Mouse (Mus musculus) spleen, adult 2 months (tissue): ENCODE results near the gene Nr2c2ap. TPM values are rescaled to one million over a fixed set of nuclear protein-coding genes. Genes with fewer than 3 reads are reported as not detected.

Source experiments
- DNase-seq, 2 experiments: peaks; one replicate each; pipeline versions ENCODE4 v3.0.0 to v3.0.0-alpha.2; 2012 to 2021; ENCODE audit warnings: low spot score in 2 of 2, low read depth in 1 of 2
- H3K27ac ChIP-seq: fragments of 200-500 bp; 2 replicates; pipeline ENCODE4 v1.5.1; 2012; ENCODE audit warnings: low read length, inconsistent platforms; ENCODE audit not compliant: insufficient read depth
- H3K27me3 ChIP-seq: fragments of 200-500 bp; 2 replicates; pipeline ENCODE4 v1.6.1; 2012; ENCODE audit warnings: mild to moderate bottlenecking, moderate library complexity, low read length, inconsistent platforms; ENCODE audit not compliant: control insufficient read depth, insufficient read depth
- H3K36me3 ChIP-seq: fragments of 200-500 bp; 2 replicates; pipeline ENCODE4 v1.6.1; 2012; ENCODE audit warnings: mild to moderate bottlenecking, low read length, inconsistent platforms; ENCODE audit not compliant: control insufficient read depth, insufficient read depth
- H3K4me1 ChIP-seq: fragments of 200-500 bp; 2 replicates; pipeline ENCODE4 v1.6.1; 2011; ENCODE audit warnings: inconsistent platforms; ENCODE audit not compliant: control insufficient read depth, insufficient read depth, insufficient read length
- H3K4me3 ChIP-seq: fragments of 200-500 bp; 2 replicates; pipeline ENCODE4 v1.5.1; 2011; ENCODE audit warnings: mild to moderate bottlenecking, inconsistent platforms; ENCODE audit not compliant: insufficient read depth, insufficient read length; ENCODE audit errors: extremely low read depth
- CTCF ChIP-seq: fragments of 200-500 bp; IDR thresholded peaks from 2 replicates; pipeline ENCODE4 v1.5.1; 2011; ENCODE audit warnings: mild to moderate bottlenecking, inconsistent platforms; ENCODE audit not compliant: insufficient read depth, insufficient read length, insufficient replicate concordance; ENCODE audit errors: extremely low read depth
- POLR2A ChIP-seq: fragments of 200-500 bp; IDR thresholded peaks from 2 replicates; pipeline ENCODE4 v1.6.1; 2011; ENCODE audit warnings: low read depth, low read length, inconsistent platforms
- WGBS: fragments of 180-500 bp; shearing (Covaris S2); methylation state at CpG from one replicate; pipeline ENCODE4 v1.1.7; 2018; 5-methylcytosine and 5-hydroxymethylcytosine counted together
- polyA plus RNA-seq: library from polyadenylated mRNA; depleted of rRNA; stranded (reverse); fragments of >200 nt; gene quantifications from 2 replicates; pipeline ENCODE4 v1.2.3, GENCODE M21; 2012

The Nr2c2ap gene
- polyA plus RNA-seq, 1 experiment = 14.0 TPM

DNA sequence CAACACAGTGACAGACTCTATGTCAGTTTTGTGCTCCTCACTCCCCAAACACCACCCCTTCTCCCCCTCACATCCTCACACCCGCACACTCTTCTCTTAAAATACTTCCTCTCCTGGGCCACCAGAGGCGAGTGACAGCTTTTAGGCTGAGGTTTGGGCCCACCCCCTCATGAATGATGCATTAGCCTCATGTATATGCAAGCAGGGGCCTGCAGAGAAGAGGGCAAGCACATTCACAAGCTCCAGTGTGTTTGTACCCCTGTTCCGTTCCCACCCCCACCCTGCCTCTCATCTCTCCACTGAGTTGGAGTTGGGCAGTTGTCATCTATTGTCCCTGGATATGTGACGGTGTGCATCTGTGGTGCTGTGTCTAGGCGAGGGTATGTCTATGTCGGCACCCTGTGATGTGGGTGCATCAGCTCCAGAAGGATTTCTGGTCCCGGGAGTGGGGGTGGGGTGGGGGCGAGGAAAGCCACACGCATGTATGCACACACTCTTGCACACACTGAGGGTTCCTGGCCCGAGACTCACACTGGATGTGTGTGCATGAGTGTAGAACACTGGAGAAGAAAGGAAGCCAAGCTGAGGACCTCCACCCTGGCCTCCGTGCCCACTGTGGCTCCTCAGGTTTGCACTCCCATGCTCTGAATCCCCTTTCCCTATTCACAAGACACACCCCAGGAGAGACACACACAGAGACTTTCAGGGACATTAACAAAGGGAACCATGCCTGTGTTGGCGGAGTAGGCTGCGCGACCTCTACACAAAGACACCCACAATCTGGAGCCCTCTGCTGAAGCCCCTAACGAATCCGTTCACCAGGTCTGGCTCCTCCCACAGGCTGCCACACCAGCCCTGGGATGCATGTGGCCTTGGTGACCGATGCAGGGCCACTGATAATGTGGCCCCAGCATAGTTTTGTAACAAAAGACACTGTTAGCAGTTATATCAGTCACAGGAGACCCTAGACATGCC, 12.1 kb upstream of the Nr2c2ap start:
- H3K4me3 ChIP-seq = no peak overlapping the region
- H3K36me3 ChIP-seq = no peaks in the 10 kb centered on the region
- H3K4me1 ChIP-seq = no peaks in the 10 kb centered on the region
- DNase-seq = no peak
- H3K27ac ChIP-seq = no peak overlapping the region
- no peak for TF ChIP-seq CTCF
- TF ChIP-seq POLR2A = no peak
- H3K27me3 ChIP-seq = peaks cover 18% of the 10 kb centered on the region; the same call in 1 of the 2 replicates
- 21% methylated on average over 17 of the region's 17 CpGs for WGBS

DNA sequence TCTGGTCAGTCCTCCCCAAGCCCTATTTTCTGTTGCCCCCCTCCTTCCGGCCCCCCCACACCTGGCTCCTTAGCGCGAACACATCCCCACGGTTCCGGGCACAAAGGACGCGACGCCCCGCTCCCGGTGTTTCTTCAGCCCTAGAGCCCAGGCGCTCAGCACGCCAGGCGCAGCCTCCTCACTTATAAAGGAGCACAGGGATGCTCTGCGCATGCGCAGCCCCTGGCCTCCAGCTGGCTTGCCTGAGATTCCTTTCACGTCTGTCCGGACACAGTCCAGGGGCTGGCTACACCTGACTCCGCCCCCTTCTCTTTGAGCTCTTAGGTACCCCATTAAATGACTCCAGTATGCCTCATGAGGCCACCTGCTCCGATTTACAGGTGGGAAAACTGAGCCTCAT, 10.5 kb upstream of the Nr2c2ap start, which contains the start of gene Ncan:
Gene Ncan, minus strand, starts transcription at position 207 of the 400 bp plus-strand sequence.
- H3K27ac ChIP-seq = no peak within 1 kb of the TSS
- TF ChIP-seq POLR2A (no peak), CTCF (no peak)
- no peaks in the 10 kb centered on the region for H3K36me3 ChIP-seq
- peaks cover 18% of the 10 kb centered on the region; the same call in 1 of the 2 replicates for H3K27me3 ChIP-seq
- H3K4me1 ChIP-seq = no peaks in the 10 kb centered on the region
- DNase-seq = no peak
- WGBS = 6% methylated on average over 19 of the region's 19 CpGs
- H3K4me3 ChIP-seq = no peak within 1 kb of the TSS

DNA sequence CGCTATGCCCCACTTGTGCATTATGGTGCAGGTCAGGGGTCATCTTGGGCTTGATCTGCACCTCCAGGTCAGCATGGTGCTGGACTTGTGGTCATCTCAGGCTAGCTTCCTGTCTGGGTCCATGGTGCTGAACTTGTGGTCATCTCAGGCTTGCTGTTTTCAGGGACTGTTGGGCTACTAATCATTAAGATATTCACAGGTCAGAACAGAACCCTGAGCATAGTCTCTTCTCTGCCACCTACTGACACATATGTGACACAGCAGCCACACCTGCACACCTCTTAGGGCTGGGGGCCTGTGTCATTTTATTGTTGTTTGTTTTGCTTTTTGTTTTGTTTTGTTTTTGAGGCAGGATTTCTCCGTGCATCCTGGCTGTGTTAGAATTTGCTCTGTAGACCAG, 8.3 kb upstream of the Nr2c2ap start:
- H3K36me3 ChIP-seq = no peaks in the 10 kb centered on the region
- peaks cover 16% of the 10 kb centered on the region; the same call in 1 of the 2 replicates for H3K27me3 ChIP-seq
- H3K4me3 ChIP-seq = no peak overlapping the region
- H3K27ac ChIP-seq = no peak overlapping the region
- no peak for TF ChIP-seq POLR2A
- peak; percentile 23; the same call in 1 of the 2 replicates for TF ChIP-seq CTCF
- WGBS = 56% methylated on average over 2 of the region's 2 CpGs
- no peak for DNase-seq
- H3K4me1 ChIP-seq = no peaks in the 10 kb centered on the region

DNA sequence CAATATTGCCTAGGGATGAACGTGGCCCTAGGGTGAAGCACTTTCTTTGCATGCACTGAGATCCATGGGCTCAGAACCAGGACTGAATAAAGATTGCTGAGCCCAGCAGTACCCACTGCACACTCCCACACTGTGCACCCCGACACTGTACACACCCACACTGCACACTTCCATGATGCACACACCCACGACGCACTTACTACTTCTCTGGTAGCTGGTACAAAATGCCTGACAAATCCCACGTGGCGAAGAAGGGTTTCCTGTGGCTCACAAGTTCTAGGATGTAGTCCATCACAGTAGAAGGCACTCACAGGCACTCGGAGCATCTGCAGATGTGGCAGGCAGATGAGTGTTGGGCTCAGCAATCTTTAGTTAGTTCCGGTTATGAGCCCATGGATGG, 6.1 kb upstream of the Nr2c2ap start:
- no peaks in the 10 kb centered on the region for H3K36me3 ChIP-seq
- no peak for DNase-seq
- H3K27ac ChIP-seq = no peak overlapping the region
- H3K27me3 ChIP-seq = peaks cover 9% of the 10 kb centered on the region; the same call in 1 of the 2 replicates
- H3K4me3 ChIP-seq = no peak overlapping the region
- 66% methylated on average over 8 of the region's 8 CpGs for WGBS
- H3K4me1 ChIP-seq = no peaks in the 10 kb centered on the region
- TF ChIP-seq POLR2A = no peak
- no peak for TF ChIP-seq CTCF

DNA sequence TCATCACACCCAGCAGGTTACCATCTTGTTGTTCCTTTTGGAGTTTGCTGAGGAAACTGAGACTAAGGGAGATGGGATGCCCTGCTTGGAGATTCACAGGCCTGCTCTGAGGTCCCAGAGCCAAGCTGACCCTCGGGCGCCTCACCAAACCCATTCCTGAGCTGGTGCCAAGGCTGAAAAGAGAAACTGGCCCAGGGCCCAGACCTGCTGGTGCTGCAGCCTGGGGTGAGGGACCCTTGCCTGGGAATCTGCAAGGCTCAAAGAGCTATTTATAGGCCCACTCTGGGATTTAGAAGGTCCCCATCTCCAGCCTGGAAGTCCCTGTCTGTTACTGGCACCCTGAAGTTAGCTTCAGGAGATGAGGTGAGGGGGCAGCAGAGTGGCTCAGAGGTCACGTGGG, 2.7 kb upstream of the Nr2c2ap start:
- H3K27ac ChIP-seq = no peak overlapping the region
- 82% methylated on average over 3 of the region's 3 CpGs for WGBS
- TF ChIP-seq POLR2A (no peak), CTCF (no peak)
- H3K27me3 ChIP-seq = no peaks in the 10 kb centered on the region
- no peak overlapping the region for H3K4me3 ChIP-seq
- no peak for DNase-seq
- H3K36me3 ChIP-seq = peaks cover 2% of the 10 kb centered on the region; the same call in 1 of the 2 replicates
- H3K4me1 ChIP-seq = peaks cover 3% of the 10 kb centered on the region; the same call in 1 of the 2 replicates

DNA sequence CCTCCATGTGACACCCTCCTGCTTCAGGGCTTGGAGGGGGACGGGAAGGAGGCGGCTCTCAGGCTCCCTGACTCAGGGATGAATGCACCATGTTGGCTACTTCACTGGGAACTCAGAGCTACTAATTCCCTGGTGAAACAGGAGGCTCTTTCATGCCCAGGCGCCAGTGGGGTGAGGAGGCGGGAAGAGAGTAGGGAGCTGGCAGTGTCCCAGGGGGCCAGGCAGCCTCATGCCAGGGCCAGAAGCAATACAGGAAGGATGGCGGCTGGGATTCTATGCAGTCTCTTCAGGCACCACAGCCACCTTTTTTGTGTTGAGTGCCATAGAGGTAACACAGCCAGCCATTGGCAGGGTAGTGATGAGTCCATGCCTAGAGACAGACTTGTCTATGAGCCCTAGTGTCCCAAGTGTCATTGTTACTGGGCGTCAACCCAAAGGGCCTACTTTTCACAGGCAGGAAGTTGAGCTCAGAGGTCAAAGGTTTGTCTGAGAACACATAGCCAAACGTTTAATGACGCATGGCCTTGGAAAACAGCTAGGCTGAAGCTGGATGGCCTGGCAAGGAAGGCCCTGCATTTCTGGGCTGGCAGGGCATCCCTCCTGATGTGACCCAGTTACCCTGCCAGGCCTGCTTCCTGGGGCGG, 1.7 kb upstream of the Nr2c2ap start:
- H3K4me1 ChIP-seq = peaks cover 3% of the 10 kb centered on the region; the same call in 1 of the 2 replicates
- no peaks in the 10 kb centered on the region for H3K27me3 ChIP-seq
- H3K36me3 ChIP-seq = peaks cover 2% of the 10 kb centered on the region
- DNase-seq = no peak
- H3K27ac ChIP-seq = no peak overlapping the region
- TF ChIP-seq CTCF = no peak
- TF ChIP-seq POLR2A = no peak
- 81% methylated on average over 9 of the region's 9 CpGs for WGBS
- no peak overlapping the region for H3K4me3 ChIP-seq
